Mouse (Mus musculus) stomach, embryonic 16.5 days (tissue): ENCODE data around the gene Wasf2. TPM values are rescaled to one million over a fixed set of nuclear protein-coding genes. Genes with fewer than 3 reads are reported as not detected.

Experiments used
- ATAC-seq: fragments of 200-750 bp; cut with Nextera tagmentation; 2 replicates; pipeline ENCODE4 v1.8.0; 2017; ENCODE audit warnings: moderate number of reproducible peaks, moderate TSS enrichment; ENCODE audit not compliant: insufficient read depth, low FRiP score
- H3K27ac ChIP-seq: fragments of 300-500 bp; sonication (generic); 2 replicates; pipeline ENCODE4 v1.5.1; 2014; ENCODE audit warnings: low read length
- H3K27me3 ChIP-seq: fragments of 300-500 bp; sonication (generic); 2 replicates; pipeline ENCODE4 v1.6.1; 2014; ENCODE audit warnings: low read length, control low read depth, mixed read lengths; ENCODE audit not compliant: control insufficient read depth, insufficient read depth
- H3K36me3 ChIP-seq: fragments of 300-500 bp; sonication (generic); 2 replicates; pipeline ENCODE4 v1.6.1; 2014; ENCODE audit warnings: low read length; ENCODE audit not compliant: control insufficient read depth, insufficient read depth
- H3K4me1 ChIP-seq: fragments of 300-500 bp; sonication (generic); 2 replicates; pipeline ENCODE4 v1.6.1; 2014; ENCODE audit warnings: low read length, control low read depth, mixed read lengths; ENCODE audit not compliant: control insufficient read depth, insufficient read depth
- H3K4me2 ChIP-seq: fragments of 300-500 bp; sonication (generic); 2 replicates; pipeline ENCODE4 v1.6.1; 2014; ENCODE audit warnings: low read depth, low read length, mixed read lengths
- H3K4me3 ChIP-seq: fragments of 300-500 bp; sonication (generic); replicated peaks from 2 replicates; pipeline ENCODE4 v1.5.1; 2014; ENCODE audit warnings: mild to moderate bottlenecking, low read length
- H3K9ac ChIP-seq: fragments of 300-500 bp; sonication (generic); 2 replicates; pipeline ENCODE4 v1.6.1; 2014; ENCODE audit warnings: low read length
- H3K9me3 ChIP-seq: fragments of 300-500 bp; sonication (generic); replicated peaks from 2 replicates; pipeline ENCODE4 v1.6.1; 2016; ENCODE audit warnings: low read length, control low read depth; ENCODE audit not compliant: control insufficient read depth
- WGBS: fragments of 180-500 bp; shearing (Covaris S2); extraction: QIAGEN DNeasy Blood & Tissue Kit; methylation state at CpG from one replicate; pipeline ENCODE4 v1.1.7; 2014; 5-methylcytosine and 5-hydroxymethylcytosine counted together
- polyA plus RNA-seq: library from polyadenylated mRNA; unstranded; fragments of >200 nt; fragmentation: Nextera tagmentation; extraction: Ambion mirVana; gene quantifications from 2 replicates; pipeline ENCODE4 v1.2.1, GENCODE M21; 2015

Gene Wasf2
- polyA plus RNA-seq, 1 experiment from 2014 or later: 84.3 TPM

- Histone ChIP-seq H3K4me3 (no peak overlapping the region), H3K4me2 (no peak overlapping the region), H3K9me3 (no peaks in the 10 kb centered on the region), H3K4me1 (0 out of 2 replicates have a peak, but pooled peaks cover 4% of the 10 kb centered on the region), H3K36me3 (no peaks in the 10 kb centered on the region), H3K27ac (no peak overlapping the region), H3K27me3 (no peaks in the 10 kb centered on the region), H3K9ac (no peak overlapping the region)
- 81% methylated on average over 4 of the region's 4 CpGs for WGBS
- no peak for ATAC-seq
These were observed 29.3 kb downstream of the Wasf2 start for GRCm38 (mm10) chr4:133159646-133160045.

- H3K4me1 ChIP-seq: 0 out of 2 replicates have a peak, but pooled peaks cover 4% of the 10 kb centered on the region
- no peaks in the 10 kb centered on the region for H3K36me3 ChIP-seq
- H3K4me2 ChIP-seq: no peak overlapping the region
- H3K27me3 ChIP-seq: no peaks in the 10 kb centered on the region
- no peak overlapping the region for H3K27ac ChIP-seq
- no peak overlapping the region for H3K9ac ChIP-seq
- H3K4me3 ChIP-seq: no peak overlapping the region
- no peaks in the 10 kb centered on the region for H3K9me3 ChIP-seq
- no peak for ATAC-seq
- 87% methylated on average over 8 of the region's 8 CpGs for WGBS
These were observed 29.9 kb downstream of the Wasf2 start for GRCm38 (mm10) chr4:133160211-133160610.

GRCm38 (mm10) chr4:133160821-133161220, 30.5 kb downstream of the Wasf2 start:
- no peak for ATAC-seq
- Histone ChIP-seq H3K27me3 (no peaks in the 10 kb centered on the region), H3K36me3 (no peaks in the 10 kb centered on the region), H3K27ac (no peak overlapping the region), H3K4me1 (0 out of 2 replicates have a peak, but pooled peaks cover 4% of the 10 kb centered on the region), H3K9ac (no peak overlapping the region), H3K4me2 (no peak overlapping the region), H3K9me3 (no peaks in the 10 kb centered on the region), H3K4me3 (no peak overlapping the region)
- WGBS: 69% methylated on average over 4 of the region's 4 CpGs

- ATAC-seq: no peak
- no peak overlapping the region for H3K27ac ChIP-seq
- H3K36me3 ChIP-seq: no peaks in the 10 kb centered on the region
- no peak overlapping the region for H3K9ac ChIP-seq
- no peak overlapping the region for H3K4me3 ChIP-seq
- H3K4me1 ChIP-seq: 0 out of 2 replicates have a peak, but pooled peaks cover 4% of the 10 kb centered on the region
- no peaks in the 10 kb centered on the region for H3K9me3 ChIP-seq
- no peak overlapping the region for H3K4me2 ChIP-seq
- H3K27me3 ChIP-seq: no peaks in the 10 kb centered on the region
- WGBS: 76% methylated on average over 6 of the region's 6 CpGs
These were observed 31.9 kb downstream of the Wasf2 start for GRCm38 (mm10) chr4:133162196-133162595.

DNA sequence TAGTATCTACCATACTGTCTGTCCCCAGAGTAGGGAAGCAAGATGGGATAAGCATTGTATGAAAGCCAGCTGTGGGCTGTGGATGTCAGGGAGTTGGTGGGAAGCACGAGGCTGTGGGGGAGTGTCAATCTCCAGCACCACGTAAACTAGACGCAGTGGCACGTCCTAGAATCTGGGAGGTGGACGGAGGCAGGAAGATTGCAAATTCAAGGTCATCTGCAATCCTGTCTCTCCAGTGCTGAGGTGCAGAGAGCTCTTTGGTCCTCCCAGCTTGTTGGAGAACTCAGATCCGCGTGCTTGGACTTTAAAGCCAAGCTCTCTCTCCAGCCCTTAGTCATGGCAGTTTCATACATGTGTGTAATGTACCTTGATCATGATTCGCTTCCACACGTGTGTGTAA, 36.5 kb downstream of the Wasf2 start:
- Histone ChIP-seq H3K4me2 (no peak overlapping the region), H3K27me3 (no peaks in the 10 kb centered on the region), H3K4me1 (peaks cover 19% of the 10 kb centered on the region; the same call in 1 of the 2 replicates), H3K36me3 (no peaks in the 10 kb centered on the region), H3K4me3 (no peak overlapping the region), H3K9me3 (no peaks in the 10 kb centered on the region), H3K27ac (no peak overlapping the region), H3K9ac (no peak overlapping the region)
- 75% methylated on average over 9 of the region's 9 CpGs for WGBS
- no peak for ATAC-seq

DNA sequence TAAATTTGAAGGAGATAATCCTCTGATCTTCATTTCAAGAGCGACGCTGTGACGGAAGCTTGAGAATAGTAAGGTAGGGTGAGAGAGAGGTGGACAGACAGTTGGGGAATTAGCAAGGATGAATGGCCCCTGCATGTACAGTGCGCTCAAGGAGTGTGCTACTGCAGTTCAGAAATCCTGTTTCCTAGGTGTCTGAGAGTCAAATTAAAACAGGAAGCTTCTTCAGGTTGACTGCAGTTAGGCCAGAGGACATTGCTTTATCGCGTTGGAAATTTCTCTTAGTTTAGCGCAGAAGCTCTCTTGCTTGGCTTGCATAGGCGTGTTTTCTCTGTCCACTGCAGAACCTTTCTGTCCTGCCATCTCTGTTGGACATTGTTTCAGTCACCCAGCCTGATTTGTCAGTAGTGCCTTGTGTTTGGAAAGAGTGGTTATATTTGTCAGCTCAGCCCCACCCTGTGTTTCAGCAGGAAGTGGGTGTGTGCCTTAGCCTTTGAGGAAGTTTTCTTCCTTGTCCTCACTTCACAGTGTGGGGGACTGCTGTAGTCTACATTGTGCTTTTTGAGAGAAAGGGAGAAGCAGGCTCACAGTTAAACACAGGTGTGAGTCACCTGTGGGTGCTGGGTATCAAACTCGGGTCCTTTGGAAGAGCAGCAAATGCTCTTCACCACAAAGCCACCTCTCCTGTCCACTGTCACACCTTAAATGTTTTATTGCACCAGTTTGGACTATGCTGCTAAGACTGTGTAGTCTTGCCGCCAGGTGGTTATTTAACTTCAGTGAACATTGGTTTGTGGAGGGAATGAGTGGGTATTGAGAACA, 39.1 kb downstream of the Wasf2 start:
- no peaks in the 10 kb centered on the region for H3K9me3 ChIP-seq
- H3K4me1 ChIP-seq: peaks cover 30% of the 10 kb centered on the region
- WGBS: 64% methylated on average over 10 of the region's 10 CpGs
- H3K36me3 ChIP-seq: no peaks in the 10 kb centered on the region
- H3K9ac ChIP-seq: 0 out of 2 replicates have a peak overlapping the region, but pooled peaks have one; percentile 19
- H3K27ac ChIP-seq: peak overlapping the region; percentile 80
- ATAC-seq: peak; percentile 84; the same call in 1 of the 2 replicates
- H3K27me3 ChIP-seq: no peaks in the 10 kb centered on the region
- H3K4me3 ChIP-seq: no peak overlapping the region
- H3K4me2 ChIP-seq: peak overlapping the region; percentile 25

DNA sequence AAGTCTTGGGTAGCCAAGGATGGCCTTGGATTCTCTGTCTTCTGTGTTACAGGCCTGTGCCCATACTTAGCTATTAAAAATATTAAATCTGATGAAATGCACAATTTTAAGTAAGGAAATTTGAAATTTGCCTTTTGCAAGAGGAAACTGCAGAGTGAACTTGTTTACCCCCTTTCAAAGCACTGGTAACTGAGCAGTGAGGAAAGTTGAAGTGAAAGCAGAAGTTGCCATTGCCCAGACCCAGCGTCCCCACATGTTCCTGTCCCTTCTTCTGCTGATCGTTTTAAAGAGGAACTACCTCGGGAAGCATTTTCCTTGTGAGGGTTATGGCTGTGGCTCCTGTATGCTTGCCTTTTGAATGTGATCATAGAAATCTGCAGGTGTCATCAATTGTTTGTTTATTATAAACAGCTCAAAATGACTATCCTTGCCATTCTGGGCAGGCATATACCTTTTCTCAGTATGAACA, 39.8 kb downstream of the Wasf2 start:
- Histone ChIP-seq H3K4me2 (no peak overlapping the region; the same call in 1 of the 2 replicates), H3K4me3 (no peak overlapping the region)
- ATAC-seq: no peak

DNA sequence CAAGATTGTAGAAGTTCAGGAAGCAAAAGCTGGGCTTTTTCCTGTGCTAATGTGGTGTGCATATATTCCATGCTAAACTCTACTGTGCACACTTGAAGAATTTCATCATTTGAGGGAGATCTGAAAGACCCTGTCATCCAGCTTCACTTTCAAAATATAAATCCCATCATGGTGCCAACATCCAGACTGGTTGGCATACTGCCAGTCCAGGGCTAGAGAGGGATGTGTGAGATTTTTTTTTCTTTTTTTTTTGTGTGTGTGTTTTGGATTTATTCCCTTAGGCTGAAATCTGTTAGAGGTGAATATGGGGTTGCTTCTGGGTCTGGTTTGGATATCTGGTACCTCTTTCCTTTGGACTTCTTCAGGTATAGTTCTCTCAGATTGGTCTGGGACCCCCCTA, 40.3 kb downstream of the Wasf2 start:
- no peaks in the 10 kb centered on the region for H3K27me3 ChIP-seq
- H3K9ac ChIP-seq: no peak overlapping the region
- no peak overlapping the region for H3K4me2 ChIP-seq
- no peaks in the 10 kb centered on the region for H3K36me3 ChIP-seq
- ATAC-seq: no peak
- no peaks in the 10 kb centered on the region for H3K9me3 ChIP-seq
- no peak overlapping the region for H3K4me3 ChIP-seq
- peaks cover 39% of the 10 kb centered on the region for H3K4me1 ChIP-seq
- H3K27ac ChIP-seq: peak overlapping the region; percentile 80

More for the DNA sequence above, 39.8 kb downstream of the Wasf2 start:
- Histone ChIP-seq H3K27me3 (no peaks in the 10 kb centered on the region), H3K27ac (peak overlapping the region; percentile 80), H3K9me3 (no peaks in the 10 kb centered on the region), H3K4me1 (peaks cover 34% of the 10 kb centered on the region), H3K36me3 (no peaks in the 10 kb centered on the region), H3K9ac (no peak overlapping the region)
- 72% methylated on average over 3 of the region's 3 CpGs for WGBS

DNA sequence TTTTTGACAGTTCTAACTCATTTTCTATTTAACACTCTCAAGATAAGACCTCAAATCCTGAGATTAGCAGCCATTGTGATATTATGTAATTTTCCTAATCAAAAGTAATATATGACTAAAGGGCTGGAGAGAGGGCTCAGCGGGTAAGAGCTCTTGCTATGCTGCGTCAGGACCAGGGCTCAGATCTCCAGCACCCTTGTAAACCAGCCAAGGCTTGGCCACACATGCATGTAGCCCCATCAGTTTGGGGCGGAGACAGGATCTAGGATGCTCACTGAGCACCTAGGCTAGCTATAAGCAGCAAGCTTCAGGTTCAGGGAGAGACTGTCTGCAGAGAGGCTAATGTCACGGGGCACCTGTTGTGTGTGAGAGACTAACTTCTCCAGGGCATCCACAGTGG, 42.1 kb downstream of the Wasf2 start:
- Histone ChIP-seq H3K4me2 (no peak overlapping the region), H3K27me3 (no peaks in the 10 kb centered on the region), H3K4me1 (peaks cover 53% of the 10 kb centered on the region), H3K27ac (no peak overlapping the region), H3K4me3 (no peak overlapping the region), H3K9me3 (no peaks in the 10 kb centered on the region), H3K36me3 (peaks cover 3% of the 10 kb centered on the region), H3K9ac (no peak overlapping the region)
- 70% methylated on average over 4 of the region's 4 CpGs for WGBS
- no peak for ATAC-seq
